Mouse (Mus musculus): ENCODE measurements around the gene Cldn10.
"Not testable (repeated sequence)": the region's sequence is repeated elsewhere in the genome, so short reads cannot be mapped to it uniquely, and the experiment has no call there.

The Cldn10 gene

DNA sequence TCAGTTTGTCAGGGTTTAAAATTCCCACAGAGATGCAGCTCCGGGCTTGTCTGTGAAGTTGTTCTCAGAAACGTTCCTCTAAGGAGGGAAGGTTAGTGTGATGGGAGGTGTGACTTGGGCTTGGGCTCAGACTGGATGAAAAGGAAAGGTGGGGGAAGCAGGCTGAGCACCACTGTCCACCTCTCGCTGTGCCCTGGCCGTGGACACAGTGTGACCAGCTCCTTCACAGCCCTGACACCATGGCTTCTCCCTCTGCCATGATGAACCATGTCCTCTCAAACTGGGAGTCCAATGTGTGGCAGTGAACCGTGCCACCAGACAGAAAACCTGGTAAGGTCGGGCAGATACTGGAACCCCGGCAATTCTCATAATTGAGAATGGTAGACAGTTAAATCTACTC is 6.1 kb upstream of the Cldn10 start:
- in situ Hi-C loops (cut with MboI), result no loop called here

- in situ Hi-C loops (cut with MboI), result no loop called here
Measured at GRCm38 (mm10) chr14:118782241-118782640, 5.5 kb upstream of the Cldn10 start.

DNA sequence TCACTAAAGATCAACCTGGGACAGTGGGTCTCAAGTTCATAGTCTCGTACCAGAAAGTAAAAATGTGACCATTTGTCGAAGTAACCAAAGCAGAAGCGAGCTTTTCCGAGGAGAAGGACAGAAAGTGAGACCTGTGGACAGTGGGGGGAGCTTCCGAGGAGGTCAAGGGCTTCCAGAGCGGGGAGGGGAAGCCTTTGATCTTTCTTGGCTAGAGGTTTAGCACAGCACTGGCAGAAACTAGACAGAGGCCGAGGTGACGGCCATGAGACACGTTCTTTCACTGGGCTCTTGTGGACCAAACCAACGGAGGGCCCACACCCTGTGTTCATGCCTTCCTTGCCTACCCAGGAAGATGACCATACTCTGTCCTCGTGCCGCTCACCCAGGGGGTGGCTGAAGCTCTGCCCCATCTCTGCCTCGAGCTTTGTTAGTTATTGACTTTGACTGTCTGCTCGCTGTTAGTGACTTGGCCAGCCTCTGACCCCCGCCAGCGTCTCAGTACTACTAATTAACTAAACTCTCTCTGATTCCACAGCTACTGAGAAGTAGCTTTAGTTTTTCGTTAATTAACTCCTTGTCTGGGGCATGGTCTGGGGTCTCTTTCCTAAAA is 4.3 kb upstream of the Cldn10 start:
- in situ Hi-C loops (cut with MboI), result no loop called here

GRCm38 (mm10) chr14:118790217-118790616 is 2.5 kb downstream of the Cldn10 start:
- in situ Hi-C loops (cut with MboI), result no loop called here

- in situ Hi-C loops (cut with MboI), result no loop called here
Measured at GRCm38 (mm10) chr14:118792957-118793356, 5.2 kb downstream of the Cldn10 start.

GRCm38 (mm10) chr14:118793416-118793815 is 5.7 kb downstream of the Cldn10 start:
- in situ Hi-C loops (cut with MboI), result no loop called here

- in situ Hi-C loops (cut with MboI), result no loop called here
Measured at GRCm38 (mm10) chr14:118794196-118794595, 6.5 kb downstream of the Cldn10 start.

DNA sequence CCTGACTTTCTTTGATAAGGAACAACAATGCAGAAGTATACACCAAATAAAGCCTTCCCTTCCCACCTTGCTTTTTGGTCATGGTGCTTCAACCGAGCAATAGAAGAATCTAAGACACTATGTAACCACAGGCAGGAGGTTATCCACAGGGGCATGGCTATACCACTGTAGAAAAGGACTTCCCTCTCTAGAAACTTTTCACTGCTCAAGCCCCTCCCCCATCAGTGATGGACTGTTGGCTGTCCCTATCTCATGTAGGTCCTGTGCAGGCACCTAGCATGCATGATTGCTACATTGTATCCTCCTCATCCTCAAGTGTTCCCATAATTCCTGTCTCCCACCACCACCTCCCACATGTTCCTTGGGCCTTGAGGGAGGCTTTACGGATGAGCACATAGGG is 7.2 kb downstream of the Cldn10 start:
- in situ Hi-C loops (cut with MboI), result no loop called here

DNA sequence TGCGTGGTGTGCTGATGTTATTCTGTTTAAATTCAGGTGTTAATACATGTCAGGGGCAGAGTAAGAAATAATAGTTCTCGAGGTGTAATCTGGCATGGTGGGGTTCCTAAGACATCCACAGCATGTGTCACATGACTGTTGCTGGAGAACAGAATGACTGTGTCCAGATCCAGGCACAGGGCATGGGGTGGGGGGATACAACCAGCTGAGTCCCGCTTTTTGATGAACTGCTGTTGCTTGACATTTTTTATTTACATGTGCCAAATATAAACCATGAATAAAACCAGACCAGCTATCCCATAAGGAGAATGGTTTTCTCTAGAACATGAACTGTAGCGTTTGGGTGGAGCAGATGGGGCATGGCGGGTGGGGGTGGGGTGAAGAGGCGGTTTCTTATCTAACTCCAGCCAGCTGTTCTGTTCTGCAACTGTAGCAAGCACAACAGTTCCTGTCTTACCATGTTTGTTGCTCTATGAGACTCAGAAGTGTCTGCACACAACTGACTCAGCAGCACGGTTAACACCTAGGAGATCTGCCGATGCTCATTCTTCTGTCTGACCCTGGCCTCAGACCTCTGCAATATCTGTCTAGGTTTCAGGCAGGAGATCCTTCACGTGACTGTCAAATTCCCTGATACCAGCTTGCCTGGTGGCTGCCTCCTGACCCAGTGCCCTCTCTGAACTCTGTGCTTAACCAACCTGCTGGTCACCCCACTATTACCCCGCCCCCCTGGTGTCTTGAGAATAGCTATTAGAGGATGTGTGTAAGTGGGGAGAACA is 8.4 kb downstream of the Cldn10 start:
- in situ Hi-C loops (cut with MboI), result no loop called here

DNA sequence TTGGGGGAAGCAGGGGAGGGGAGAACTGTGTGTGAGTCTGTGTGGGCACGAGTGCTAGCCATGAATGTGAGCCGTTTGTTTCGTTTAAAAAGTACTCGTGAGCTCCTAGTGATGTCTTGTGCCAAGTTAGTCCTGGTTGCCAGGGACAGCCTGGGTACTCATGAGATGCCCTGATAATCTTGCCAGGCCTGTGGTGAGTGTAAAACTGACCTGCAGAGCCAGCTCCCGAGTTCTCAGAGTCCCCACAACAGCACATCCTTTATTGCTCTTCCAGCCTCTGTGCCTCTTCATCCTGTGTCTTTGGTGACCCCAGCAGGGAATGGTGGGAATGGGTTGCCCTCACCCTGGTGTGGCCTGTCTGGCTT is 9.0 kb downstream of the Cldn10 start:
- in situ Hi-C loops (cut with MboI), result no loop called here

DNA sequence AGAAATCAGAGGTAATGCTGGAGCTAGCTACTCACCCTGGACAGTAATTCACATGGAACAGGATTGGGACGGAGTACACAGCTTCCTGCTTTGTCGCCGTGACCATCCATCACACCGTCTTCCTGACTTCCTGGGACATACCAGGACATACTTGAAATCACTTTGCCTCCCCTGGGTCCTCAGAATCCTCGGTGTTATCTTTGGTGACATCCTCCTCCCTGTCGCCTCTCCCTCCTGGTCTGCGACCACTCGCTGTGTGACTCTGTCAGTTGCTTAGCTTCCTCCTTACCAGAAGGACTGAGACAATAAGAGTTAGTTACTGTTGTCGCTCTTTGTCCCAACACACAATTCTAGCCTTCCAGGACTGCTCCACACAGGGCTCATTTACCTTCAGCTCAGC is 9.6 kb downstream of the Cldn10 start:
- in situ Hi-C loops (cut with MboI), result no loop called here

- in situ Hi-C loops (cut with MboI), result no loop called here
Measured at GRCm38 (mm10) chr14:118799918-118800317, 12.2 kb downstream of the Cldn10 start.

DNA sequence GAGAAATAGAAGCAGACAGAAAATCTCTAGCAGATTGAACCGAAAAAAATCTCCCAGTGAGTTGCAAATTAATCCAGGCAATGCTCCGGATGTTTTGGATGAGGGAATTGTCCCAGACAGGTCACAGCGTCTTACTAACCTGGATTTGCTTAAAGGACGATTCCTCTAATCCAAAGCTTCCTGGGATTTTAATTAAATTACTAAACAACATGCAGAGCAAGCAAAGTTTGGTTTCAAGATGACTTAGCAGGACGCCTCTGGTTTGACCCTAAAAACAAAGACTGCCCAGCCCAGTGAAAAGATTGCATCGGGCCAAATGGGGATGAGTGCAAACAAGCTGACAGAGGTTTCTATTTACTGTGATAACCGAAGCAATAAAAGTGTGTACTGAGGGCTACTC is 16.2 kb downstream of the Cldn10 start:
- in situ Hi-C loops (cut with MboI), result no loop called here

- in situ Hi-C loops (cut with MboI), result no loop called here
Measured at GRCm38 (mm10) chr14:118804351-118804750, 16.6 kb downstream of the Cldn10 start.

GRCm38 (mm10) chr14:118807653-118808052 is 19.9 kb downstream of the Cldn10 start:
- in situ Hi-C loops (cut with MboI), result no loop called here

DNA sequence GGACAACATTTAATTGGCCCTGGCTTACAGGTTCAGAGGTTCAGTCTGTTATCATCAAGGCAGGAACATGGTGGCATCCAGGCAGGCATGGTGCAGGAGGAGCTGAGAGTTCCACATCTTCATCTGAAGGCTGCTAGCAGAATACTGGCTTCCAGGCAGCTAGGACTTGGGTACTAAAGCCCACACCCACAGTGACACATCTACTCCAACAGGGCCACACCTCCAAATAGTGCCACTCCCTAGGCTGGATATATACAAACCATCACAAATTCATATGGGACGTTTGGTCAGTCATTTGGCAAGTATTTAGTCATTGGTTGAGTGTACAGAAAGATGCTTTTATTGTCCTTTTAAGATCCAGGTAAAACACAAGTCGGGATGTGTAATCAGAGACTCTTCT is 20.5 kb downstream of the Cldn10 start:
- in situ Hi-C loops (cut with MboI), result not testable (repeated sequence)

DNA sequence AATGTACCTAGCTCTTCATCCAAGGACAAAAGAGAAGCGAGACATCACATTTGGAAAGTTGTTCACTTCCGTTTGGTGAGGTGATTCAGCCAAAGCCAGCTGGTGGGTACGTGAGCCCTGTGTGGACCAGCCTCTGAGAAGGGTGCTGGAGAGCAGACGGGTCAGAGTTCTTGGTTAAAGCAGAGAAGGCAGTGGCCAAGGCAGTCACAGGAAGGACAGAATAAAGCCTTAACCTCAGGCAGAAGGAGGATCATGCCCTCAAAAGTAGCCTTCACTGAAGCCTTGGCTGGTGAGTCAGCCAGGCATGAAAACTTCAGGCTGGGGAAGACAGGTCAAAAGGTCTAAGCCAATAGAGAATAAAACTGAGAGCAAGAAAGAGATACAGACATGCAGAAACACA is 22.0 kb downstream of the Cldn10 start:
- in situ Hi-C loops (cut with MboI), result no loop called here

- in situ Hi-C loops (cut with MboI), result not testable (repeated sequence)
Measured at GRCm38 (mm10) chr14:118811256-118811655, 23.5 kb downstream of the Cldn10 start.

GRCm38 (mm10) chr14:118813111-118813510 is 25.4 kb downstream of the Cldn10 start:
- in situ Hi-C loops (cut with MboI), result no loop called here

- in situ Hi-C loops (cut with MboI), result no loop called here
Measured at GRCm38 (mm10) chr14:118816503-118816902, 28.8 kb downstream of the Cldn10 start.

- in situ Hi-C loops (cut with MboI), result no loop called here
Measured at GRCm38 (mm10) chr14:118820111-118820510, 32.4 kb downstream of the Cldn10 start.

DNA sequence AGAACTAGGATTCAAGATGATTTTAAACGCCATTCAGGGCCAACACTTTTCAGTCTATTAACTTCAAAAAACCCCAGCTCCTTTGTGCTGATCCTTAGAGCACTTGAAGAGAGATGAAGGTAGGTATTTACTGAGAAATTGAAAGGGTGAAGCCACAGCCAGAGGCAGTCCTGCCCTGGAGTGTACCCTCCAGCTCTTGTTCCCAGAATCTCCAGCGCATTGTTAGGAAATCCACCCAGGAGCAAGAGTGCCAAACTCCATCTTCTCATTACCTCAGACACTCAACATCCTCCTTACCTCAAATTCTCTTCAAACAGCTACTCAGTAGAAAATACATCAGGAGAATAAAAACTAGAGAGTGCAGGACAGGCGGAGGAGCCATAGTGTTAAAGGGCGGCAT is 35.1 kb downstream of the Cldn10 start:
- in situ Hi-C loops (cut with MboI), result no loop called here

DNA sequence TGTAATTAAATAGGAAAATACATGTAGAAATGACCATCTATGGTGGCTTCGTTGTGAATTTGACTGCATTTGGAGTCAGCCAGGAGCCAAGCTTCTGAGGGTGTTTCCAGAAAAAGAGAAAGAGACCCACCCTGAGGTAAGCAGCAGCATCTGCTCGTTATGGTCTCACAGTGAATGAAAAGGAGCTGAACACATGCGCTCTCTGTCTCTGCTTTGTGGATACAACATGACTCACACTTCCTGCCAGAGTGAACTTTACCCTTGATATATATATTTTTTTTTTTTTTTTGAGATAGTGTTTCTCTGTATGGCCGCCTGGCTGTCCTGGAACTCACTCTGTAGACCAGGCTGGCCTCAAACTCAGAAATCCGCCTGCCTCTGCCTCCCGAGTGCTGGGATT is 35.6 kb downstream of the Cldn10 start:
- in situ Hi-C loops (cut with MboI), result no loop called here

- in situ Hi-C loops (cut with MboI), result no loop called here
Measured at GRCm38 (mm10) chr14:118826346-118826745, 38.6 kb downstream of the Cldn10 start.

Data from mature B cell (primary cell).